Mouse (Mus musculus) lung, adult 2 months (tissue): ENCODE results near the gene Map6. TPM values are rescaled to one million over a fixed set of nuclear protein-coding genes. Genes with fewer than 3 reads are reported as not detected.
A peak's percentile ranks its signal among the peaks of the same experiment; 100 is the strongest.

Experiments used
- DNase-seq: peaks from one replicate; pipeline ENCODE4 v3.0.0; 2022
- H3K4me1 ChIP-seq: fragments of 200-500 bp; 2 replicates; pipeline ENCODE4 v1.6.1; 2011; ENCODE audit warnings: low read length; ENCODE audit not compliant: control insufficient read depth, insufficient read depth
- H3K4me3 ChIP-seq: fragments of 200-500 bp; replicated peaks from 2 replicates; pipeline ENCODE3; 2011; ENCODE audit warnings: low read depth, mild to moderate bottlenecking, control low read depth, low read length; ENCODE audit errors: extremely low read depth
- CTCF ChIP-seq: fragments of 200-500 bp; IDR thresholded peaks from 2 replicates; pipeline ENCODE4 v1.5.1; 2011; ENCODE audit warnings: mild to moderate bottlenecking, low read length, control low read depth; ENCODE audit not compliant: insufficient read depth
- POLR2A ChIP-seq: fragments of 200-500 bp; IDR thresholded peaks from 2 replicates; pipeline ENCODE4 v1.6.1; 2011; ENCODE audit warnings: low read depth, mild to moderate bottlenecking, control low read depth, low read length, borderline replicate concordance; ENCODE audit errors: extremely low read depth
- WGBS: fragments of 180-500 bp; shearing (Covaris S2); methylation state at CpG from one replicate; pipeline ENCODE4 v1.1.7; 2018; 5-methylcytosine and 5-hydroxymethylcytosine counted together
- polyA plus RNA-seq: library from polyadenylated mRNA; depleted of rRNA; stranded (reverse); fragments of >200 nt; gene quantifications from 2 replicates; pipeline ENCODE4 v1.2.3, GENCODE M21; 2012

The Map6 gene
- polyA plus RNA-seq, 1 experiment: 25.4 TPM

GRCm38 (mm10) chr7:99347268-99347667 lies 80.0 kb downstream of the Map6 start:
- no peak for TF ChIP-seq POLR2A
- TF ChIP-seq CTCF: no peak
- Histone ChIP-seq H3K4me1 (peaks cover 11% of the 10 kb centered on the region; the same call in 1 of the 2 replicates), H3K4me3 (no peak overlapping the region)
- WGBS: 90% methylated on average over 10 of the region's 10 CpGs
- DNase-seq: no peak

GRCm38 (mm10) chr7:99348883-99349282 lies 81.6 kb downstream of the Map6 start:
- Histone ChIP-seq H3K4me3 (no peak overlapping the region), H3K4me1 (peaks cover 14% of the 10 kb centered on the region; the same call in 1 of the 2 replicates)
- TF ChIP-seq POLR2A (no peak), CTCF (no peak)
- 87% methylated on average over 26 of the region's 26 CpGs for WGBS
- DNase-seq: no peak

GRCm38 (mm10) chr7:99349782-99350720 lies 82.8 kb downstream of the Map6 start:
- H3K4me1 ChIP-seq: peaks cover 14% of the 10 kb centered on the region; the same call in 1 of the 2 replicates
- no peak overlapping the region for H3K4me3 ChIP-seq
- no peak for TF ChIP-seq CTCF
- TF ChIP-seq POLR2A: no peak
- DNase-seq: no peak
- 48% methylated on average over 9 of the region's 9 CpGs for WGBS

- peak overlapping the region; percentile 95 for H3K4me3 ChIP-seq
- TF ChIP-seq CTCF (no peak), POLR2A (no peak)
- 15% methylated on average over 12 of the region's 12 CpGs for WGBS
- peaks cover 24% of the 10 kb centered on the region for H3K4me1 ChIP-seq
- no peak for DNase-seq
Observed at GRCm38 (mm10) chr7:99351104-99351801, 84.0 kb downstream of the Map6 start.

- H3K4me3 ChIP-seq: peak overlapping the region; percentile 95
- peak; percentile 59 for DNase-seq
- no peak for TF ChIP-seq CTCF
- peak; percentile 45; the same call in 1 of the 2 replicates for TF ChIP-seq POLR2A
- peaks cover 30% of the 10 kb centered on the region for H3K4me1 ChIP-seq
- WGBS: 7% methylated on average over 18 of the region's 18 CpGs
Observed at GRCm38 (mm10) chr7:99351802-99352517, 84.7 kb downstream of the Map6 start.

- Histone ChIP-seq H3K4me3 (peak within 1 kb of the TSS; percentile 95), H3K4me1 (peaks cover 36% of the 10 kb centered on the region)
- peak; percentile 85; the same call in 1 of the 2 replicates for TF ChIP-seq POLR2A
- TF ChIP-seq CTCF: no peak
- DNase-seq: peak; percentile 86
- 2% methylated on average over 35 of the region's 35 CpGs for WGBS
Observed at GRCm38 (mm10) chr7:99352526-99353400, 85.5 kb downstream of the Map6 start, which contains the start of gene Serpinh1. Gene Serpinh1, minus strand, starts transcription at chr7:99353239.

GRCm38 (mm10) chr7:99355731-99356131 lies 88.5 kb downstream of the Map6 start:
- WGBS: 27% methylated on average over 7 of the region's 7 CpGs
- Histone ChIP-seq H3K4me1 (peaks cover 31% of the 10 kb centered on the region), H3K4me3 (no peak overlapping the region)
- TF ChIP-seq CTCF: no peak
- peak; percentile 71 for DNase-seq

GRCm38 (mm10) chr7:99356244-99356930 lies 89.1 kb downstream of the Map6 start:
- peaks cover 27% of the 10 kb centered on the region for H3K4me1 ChIP-seq
- peak; percentile 55 for DNase-seq
- 18% methylated on average over 9 of the region's 9 CpGs for WGBS
- no peak overlapping the region for H3K4me3 ChIP-seq
- TF ChIP-seq CTCF: no peak
- TF ChIP-seq POLR2A: no peak
